Mouse (Mus musculus): Measurements from ENCODE around the gene Stk25. TPM values are rescaled to one million over a fixed set of nuclear protein-coding genes. Genes with fewer than 3 reads are reported as not detected.
"Not testable (repeated sequence)": the region's sequence is repeated elsewhere in the genome, so short reads cannot be mapped to it uniquely, and the experiment has no call there.

Stk25 gene
- 222 and 245 TPM in 2 replicates for polyA plus RNA-seq (2015; fragmentation: Nextera tagmentation; extraction: Ambion mirVana)

GRCm38 (mm10) chr1:93658559-93658958 is at the start of gene Stk25:
TSS of gene Stk25 (minus strand) at chr1:93658659.
- not testable (repeated sequence) for H3K27me3 ChIP-seq, H3K4me3 ChIP-seq, H3K27ac ChIP-seq

GRCm38 (mm10) chr1:93705389-93705788 is 46.9 kb upstream of the Stk25 start:
- ATAC-seq = no peak
- Histone ChIP-seq H3K27ac (no peak overlapping the region), H3K9ac (no peak overlapping the region), H3K27me3 (no peaks in the 10 kb centered on the region), H3K36me3 (ENCODE audit: poor library complexity, severe bottlenecking) (peaks cover 28% of the 10 kb centered on the region), H3K4me1 (no peaks in the 10 kb centered on the region), H3K4me2 (no peak overlapping the region), H3K9me3 (replicated peaks) (no peaks in the 10 kb centered on the region), H3K4me3 (no peak overlapping the region)
- WGBS = 60% methylated on average over 3 of the region's 3 CpGs

More at GRCm38 (mm10) chr1:93658559-93658958, at the start of gene Stk25:
- not testable (repeated sequence) for H3K4me2 ChIP-seq; H3K9ac ChIP-seq; H3K36me3 ChIP-seq (ENCODE audit: poor library complexity, severe bottlenecking); H3K4me1 ChIP-seq; ATAC-seq; H3K9me3 ChIP-seq (replicated peaks)

- Histone ChIP-seq H3K4me3 (no peak overlapping the region), H3K36me3 (ENCODE audit: poor library complexity, severe bottlenecking) (peaks cover 28% of the 10 kb centered on the region), H3K27me3 (no peaks in the 10 kb centered on the region), H3K9me3 (replicated peaks) (no peaks in the 10 kb centered on the region), H3K27ac (no peak overlapping the region), H3K4me1 (no peaks in the 10 kb centered on the region), H3K4me2 (no peak overlapping the region), H3K9ac (no peak overlapping the region)
- 88% methylated on average over 9 of the region's 9 CpGs for WGBS
- ATAC-seq = no peak
Observed at GRCm38 (mm10) chr1:93704341-93704740, 45.9 kb upstream of the Stk25 start.

- 93% methylated on average over 10 of the region's 10 CpGs for WGBS
- Histone ChIP-seq H3K9me3 (replicated peaks) (no peaks in the 10 kb centered on the region), H3K4me2 (no peak overlapping the region), H3K36me3 (ENCODE audit: poor library complexity, severe bottlenecking) (peaks cover 28% of the 10 kb centered on the region), H3K27me3 (no peaks in the 10 kb centered on the region), H3K27ac (no peak overlapping the region), H3K4me1 (no peaks in the 10 kb centered on the region), H3K4me3 (no peak overlapping the region), H3K9ac (no peak overlapping the region)
- ATAC-seq = no peak
Observed at GRCm38 (mm10) chr1:93703472-93704048, 45.1 kb upstream of the Stk25 start.

GRCm38 (mm10) chr1:93702106-93702505 is 43.6 kb upstream of the Stk25 start:
- Histone ChIP-seq H3K4me3 (no peak overlapping the region), H3K36me3 (ENCODE audit: poor library complexity, severe bottlenecking) (peaks cover 28% of the 10 kb centered on the region), H3K9me3 (replicated peaks) (no peaks in the 10 kb centered on the region), H3K27me3 (no peaks in the 10 kb centered on the region), H3K4me2 (no peak overlapping the region), H3K4me1 (no peaks in the 10 kb centered on the region), H3K9ac (no peak overlapping the region), H3K27ac (no peak overlapping the region)
- WGBS = 94% methylated on average over 1 of the region's 1 CpGs
- no peak for ATAC-seq

GRCm38 (mm10) chr1:93699159-93699558 is 40.7 kb upstream of the Stk25 start:
- 83% methylated on average over 4 of the region's 4 CpGs for WGBS

GRCm38 (mm10) chr1:93697317-93697716 is 38.9 kb upstream of the Stk25 start:
- Histone ChIP-seq H3K4me1 (no peaks in the 10 kb centered on the region), H3K9ac (no peak overlapping the region), H3K4me3 (no peak overlapping the region), H3K4me2 (no peak overlapping the region), H3K27me3 (no peaks in the 10 kb centered on the region), H3K27ac (no peak overlapping the region; the same call in 1 of the 2 replicates), H3K36me3 (ENCODE audit: poor library complexity, severe bottlenecking) (peaks cover 33% of the 10 kb centered on the region), H3K9me3 (replicated peaks) (no peaks in the 10 kb centered on the region)
- 80% methylated on average over 3 of the region's 3 CpGs for WGBS
- no peak for ATAC-seq

More at GRCm38 (mm10) chr1:93699159-93699558, 40.7 kb upstream of the Stk25 start:
- Histone ChIP-seq H3K4me2 (no peak overlapping the region), H3K9ac (no peak overlapping the region), H3K4me3 (no peak overlapping the region), H3K9me3 (replicated peaks) (no peaks in the 10 kb centered on the region), H3K36me3 (ENCODE audit: poor library complexity, severe bottlenecking) (peaks cover 34% of the 10 kb centered on the region), H3K27ac (no peak overlapping the region), H3K27me3 (no peaks in the 10 kb centered on the region), H3K4me1 (no peaks in the 10 kb centered on the region)
- ATAC-seq = no peak

GRCm38 (mm10) chr1:93694966-93695365 is 36.5 kb upstream of the Stk25 start:
- Histone ChIP-seq H3K27ac (no peak overlapping the region), H3K27me3 (no peaks in the 10 kb centered on the region), H3K9ac (no peak overlapping the region), H3K4me2 (no peak overlapping the region), H3K4me1 (no peaks in the 10 kb centered on the region), H3K4me3 (no peak overlapping the region), H3K36me3 (ENCODE audit: poor library complexity, severe bottlenecking) (peaks cover 55% of the 10 kb centered on the region), H3K9me3 (replicated peaks) (no peaks in the 10 kb centered on the region)
- no peak for ATAC-seq
- WGBS = 92% methylated on average over 6 of the region's 6 CpGs

GRCm38 (mm10) chr1:93693943-93694342 is 35.5 kb upstream of the Stk25 start:
- no peak overlapping the region for H3K4me2 ChIP-seq
- no peak overlapping the region for H3K27ac ChIP-seq
- ATAC-seq = no peak
- no peaks in the 10 kb centered on the region for H3K27me3 ChIP-seq
- no peak overlapping the region for H3K9ac ChIP-seq
- H3K36me3 ChIP-seq (ENCODE audit: poor library complexity, severe bottlenecking) = peaks cover 55% of the 10 kb centered on the region
- 95% methylated on average over 10 of the region's 10 CpGs for WGBS
- no peaks in the 10 kb centered on the region for H3K9me3 ChIP-seq (replicated peaks)
- no peak overlapping the region for H3K4me3 ChIP-seq
- no peaks in the 10 kb centered on the region for H3K4me1 ChIP-seq

GRCm38 (mm10) chr1:93693502-93693901 is 35.0 kb upstream of the Stk25 start:
- no peaks in the 10 kb centered on the region for H3K27me3 ChIP-seq
- no peak for ATAC-seq
- H3K9ac ChIP-seq = no peak overlapping the region
- no peaks in the 10 kb centered on the region for H3K9me3 ChIP-seq (replicated peaks)
- H3K4me1 ChIP-seq = 0 out of 2 replicates have a peak, but pooled peaks cover 3% of the 10 kb centered on the region
- 92% methylated on average over 3 of the region's 3 CpGs for WGBS
- no peak overlapping the region for H3K4me2 ChIP-seq
- no peak overlapping the region for H3K4me3 ChIP-seq
- no peak overlapping the region for H3K27ac ChIP-seq
- peaks cover 55% of the 10 kb centered on the region for H3K36me3 ChIP-seq (ENCODE audit: poor library complexity, severe bottlenecking)

- no peak for ATAC-seq
- H3K4me3 ChIP-seq = no peak overlapping the region
- WGBS = 96% methylated on average over 9 of the region's 9 CpGs
- peaks cover 9% of the 10 kb centered on the region for H3K4me1 ChIP-seq
- no peak overlapping the region for H3K9ac ChIP-seq
- no peaks in the 10 kb centered on the region for H3K9me3 ChIP-seq (replicated peaks)
- H3K27me3 ChIP-seq = no peaks in the 10 kb centered on the region
- peaks cover 55% of the 10 kb centered on the region for H3K36me3 ChIP-seq (ENCODE audit: poor library complexity, severe bottlenecking)
- H3K4me2 ChIP-seq = no peak overlapping the region
- no peak overlapping the region for H3K27ac ChIP-seq
Observed at GRCm38 (mm10) chr1:93692773-93693172, 34.3 kb upstream of the Stk25 start.

- Histone ChIP-seq H3K4me1 (peaks cover 18% of the 10 kb centered on the region), H3K36me3 (ENCODE audit: poor library complexity, severe bottlenecking) (peaks cover 55% of the 10 kb centered on the region), H3K9me3 (replicated peaks) (no peaks in the 10 kb centered on the region), H3K27ac (no peak overlapping the region), H3K4me2 (no peak overlapping the region), H3K9ac (no peak overlapping the region), H3K27me3 (no peaks in the 10 kb centered on the region), H3K4me3 (no peak overlapping the region)
- ATAC-seq = no peak
- WGBS = 73% methylated on average over 10 of the region's 10 CpGs
Observed at GRCm38 (mm10) chr1:93691786-93692357, 33.4 kb upstream of the Stk25 start.

- WGBS = 94% methylated on average over 8 of the region's 8 CpGs
- peaks cover 48% of the 10 kb centered on the region for H3K36me3 ChIP-seq (ENCODE audit: poor library complexity, severe bottlenecking)
- no peaks in the 10 kb centered on the region for H3K9me3 ChIP-seq (replicated peaks)
- H3K27ac ChIP-seq = no peak overlapping the region
- no peaks in the 10 kb centered on the region for H3K27me3 ChIP-seq
- H3K4me1 ChIP-seq = peaks cover 25% of the 10 kb centered on the region
- no peak overlapping the region for H3K4me3 ChIP-seq
- H3K4me2 ChIP-seq = no peak overlapping the region
- ATAC-seq = no peak
- no peak overlapping the region for H3K9ac ChIP-seq
Observed at GRCm38 (mm10) chr1:93691106-93691505, 32.6 kb upstream of the Stk25 start.

Measured in forebrain, embryonic 13.5 days (tissue).